Mouse (Mus musculus) bone marrow, adult 2 months (tissue): ENCODE results near the gene Ptprn2. TPM values are rescaled to one million over a fixed set of nuclear protein-coding genes. Genes with fewer than 3 reads are reported as not detected.

Source experiments
- H3K27ac ChIP-seq: fragments of 200-500 bp; 2 replicates; pipeline ENCODE4 v1.5.1; 2012; ENCODE audit warnings: low read depth, mild to moderate bottlenecking, control low read depth, inconsistent platforms, low read length; ENCODE audit not compliant: control insufficient read depth, poor library complexity, insufficient read depth
- H3K4me1 ChIP-seq: fragments of 200-500 bp; 2 replicates; pipeline ENCODE4 v1.6.1; 2011; ENCODE audit warnings: low read length; ENCODE audit not compliant: control insufficient read depth, insufficient read depth
- H3K4me3 ChIP-seq: fragments of 200-500 bp; replicated peaks from 2 replicates; pipeline ENCODE3; 2011; ENCODE audit warnings: mild to moderate bottlenecking, low read depth, low read length, control low read depth; ENCODE audit not compliant: control insufficient read depth
- CTCF ChIP-seq: fragments of 200-500 bp; IDR thresholded peaks from 2 replicates; pipeline ENCODE4 v1.5.1; 2011; ENCODE audit warnings: low read length, control low read depth; ENCODE audit not compliant: control insufficient read depth, insufficient read depth
- POLR2A ChIP-seq: fragments of 200-500 bp; IDR thresholded peaks from 2 replicates; pipeline ENCODE4 v1.6.1; 2011; ENCODE audit warnings: low read depth, mild to moderate bottlenecking, control low read depth, low read length, borderline replicate concordance; ENCODE audit not compliant: control insufficient read depth
- WGBS: fragments of 180-500 bp; shearing (Covaris S2); methylation state at CpG from one replicate; pipeline ENCODE4 v1.1.7; 2018; 5-methylcytosine and 5-hydroxymethylcytosine counted together
- polyA plus RNA-seq: library from polyadenylated mRNA; stranded (reverse); fragments of >200 nt; gene quantifications from 2 replicates; pipeline ENCODE4 v1.2.4, GENCODE M21; 2011; ENCODE audit warnings: low replicate concordance; ENCODE audit not compliant: missing spikeins, insufficient read depth, insufficient read length

Ptprn2 gene
- polyA plus RNA-seq, 1 experiment, result 0.35 TPM

- H3K4me1 ChIP-seq, result no peaks in the 10 kb centered on the region
- no peak overlapping the region for H3K4me3 ChIP-seq
- WGBS, result 70% methylated on average over 10 of the region's 10 CpGs
- H3K27ac ChIP-seq, result no peak overlapping the region
- no peak for TF ChIP-seq CTCF
- TF ChIP-seq POLR2A, result no peak
Observed at GRCm38 (mm10) chr12:116621325-116622040, 136.0 kb downstream of the Ptprn2 start.

- H3K4me3 ChIP-seq, result no peak overlapping the region
- no peaks in the 10 kb centered on the region for H3K4me1 ChIP-seq
- 71% methylated on average over 6 of the region's 6 CpGs for WGBS
- H3K27ac ChIP-seq, result no peak overlapping the region; the same call in 1 of the 2 replicates
- TF ChIP-seq CTCF (no peak), POLR2A (no peak)
Observed at GRCm38 (mm10) chr12:116622665-116623387, 137.3 kb downstream of the Ptprn2 start.

GRCm38 (mm10) chr12:116625391-116626281 is 140.1 kb downstream of the Ptprn2 start:
- H3K27ac ChIP-seq, result no peak overlapping the region
- H3K4me3 ChIP-seq, result no peak overlapping the region
- peak; percentile 19; the same call in 1 of the 2 replicates for TF ChIP-seq CTCF
- no peak for TF ChIP-seq POLR2A
- WGBS, result 43% methylated on average over 9 of the region's 9 CpGs
- H3K4me1 ChIP-seq, result no peaks in the 10 kb centered on the region

- Histone ChIP-seq H3K27ac (no peak overlapping the region), H3K4me1 (no peaks in the 10 kb centered on the region), H3K4me3 (no peak overlapping the region)
- no peak for TF ChIP-seq CTCF
- no peak for TF ChIP-seq POLR2A
- 51% methylated on average over 3 of the region's 3 CpGs for WGBS
Observed at GRCm38 (mm10) chr12:116628992-116629391, 143.5 kb downstream of the Ptprn2 start.

GRCm38 (mm10) chr12:116637498-116637897 is 152.0 kb downstream of the Ptprn2 start:
- WGBS, result 39% methylated on average over 2 of the region's 2 CpGs
- Histone ChIP-seq H3K4me3 (no peak overlapping the region), H3K27ac (no peak overlapping the region), H3K4me1 (no peaks in the 10 kb centered on the region)
- TF ChIP-seq POLR2A (no peak), CTCF (no peak)

- TF ChIP-seq POLR2A (no peak), CTCF (no peak)
- H3K4me1 ChIP-seq, result no peaks in the 10 kb centered on the region
- H3K4me3 ChIP-seq, result no peak overlapping the region
- H3K27ac ChIP-seq, result no peak overlapping the region
- WGBS, result 9% methylated on average over 4 of the region's 4 CpGs
Observed at GRCm38 (mm10) chr12:116640871-116641270, 155.4 kb downstream of the Ptprn2 start.

- 30% methylated on average over 14 of the region's 14 CpGs for WGBS
- Histone ChIP-seq H3K4me3 (no peak overlapping the region), H3K27ac (no peak overlapping the region), H3K4me1 (no peaks in the 10 kb centered on the region)
- TF ChIP-seq POLR2A, result no peak
- no peak for TF ChIP-seq CTCF
Observed at GRCm38 (mm10) chr12:116641339-116642190, 156.0 kb downstream of the Ptprn2 start.

GRCm38 (mm10) chr12:116642191-116642549 is 156.7 kb downstream of the Ptprn2 start:
- no peak overlapping the region for H3K27ac ChIP-seq
- TF ChIP-seq CTCF (no peak), POLR2A (no peak)
- no peaks in the 10 kb centered on the region for H3K4me1 ChIP-seq
- WGBS, result 63% methylated on average over 4 of the region's 4 CpGs
- H3K4me3 ChIP-seq, result no peak overlapping the region
